In the genomic region with DNA sequence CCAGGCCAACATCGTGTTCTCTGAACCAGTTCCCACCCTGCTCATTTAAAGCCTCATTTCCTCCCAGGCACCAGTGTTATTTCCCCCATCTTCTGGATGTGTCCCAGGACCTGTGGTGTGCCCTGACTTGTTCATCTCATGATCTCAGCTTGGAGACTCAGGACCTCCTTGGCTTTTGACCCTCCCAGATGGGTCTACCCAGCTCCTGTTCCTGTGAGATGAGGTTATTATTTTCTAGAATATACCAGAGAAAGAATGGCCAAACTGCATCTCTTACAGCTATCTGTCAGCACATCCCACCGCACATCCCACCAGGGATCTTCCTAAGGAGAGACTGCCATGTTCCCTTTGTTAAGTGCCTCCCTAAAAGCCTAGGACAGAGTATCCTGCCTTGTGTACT, we compare ENCODE assay signal across 30 mouse cellular contexts. TPM values are rescaled to one million over a fixed set of nuclear protein-coding genes. Genes with fewer than 3 reads are reported as not detected.
"Had no signal": no experiment of that assay in that cellular context is flagged by ENCODE, and none has a peak within 500 bp of the region (broad histone marks: within the 10 kb centered on the region; RNA-seq: fewer than 3 reads in every experiment).

No protein-coding gene starts in this region.

- ATAC-seq: forebrain, embryonic 16.5 days; hindbrain, embryonic 16.5 days; inflammation-experienced regulatory T-cells, adult 6 months; intestine, embryonic 15.5 days; intestine, postnatal 0 days; liver, embryonic 12.5 days had no signal

- DNase-seq: gastrocnemius, adult 2 months; gastrocnemius, postnatal 10 days; gastrocnemius, postnatal 25 days; heart, adult 2 months; heart, postnatal 14 days; heart, postnatal 4 days; kidney, adult 18-20 months; kidney, postnatal 14 days had no signal

- H3K4me3 ChIP-seq: gastrocnemius, adult 2 months; heart, adult 2 months; heart, embryonic 13.5 days; heart, embryonic 15.5 days; hindbrain, embryonic 10.5 days; hindbrain, embryonic 12.5 days; intestine, embryonic 15.5 days; kidney, embryonic 15.5 days; layer of hippocampus, adult 2 months; left cerebral cortex, adult 2 months; limb, embryonic 13.5 days; limb, embryonic 15.5 days; liver, embryonic 12.5 days had no signal

- H3K9ac ChIP-seq: heart, embryonic 13.5 days; heart, embryonic 15.5 days; hindbrain, embryonic 12.5 days; hindbrain, embryonic 14.5 days; intestine, embryonic 15.5 days; kidney, embryonic 15.5 days; limb, embryonic 13.5 days; limb, embryonic 15.5 days; liver, embryonic 12.5 days; liver, embryonic 14.5 days had no signal

- H3K9me3 ChIP-seq: heart, embryonic 13.5 days; heart, embryonic 15.5 days; hindbrain, embryonic 10.5 days; hindbrain, embryonic 12.5 days; intestine, embryonic 15.5 days; kidney, embryonic 15.5 days; limb, embryonic 13.5 days; limb, embryonic 15.5 days; liver, embryonic 12.5 days had no signal

- H3K4me2 ChIP-seq: heart, embryonic 13.5 days; heart, embryonic 15.5 days; hindbrain, embryonic 12.5 days; hindbrain, embryonic 14.5 days; intestine, embryonic 15.5 days; kidney, embryonic 15.5 days; limb, embryonic 13.5 days; limb, embryonic 15.5 days; liver, embryonic 12.5 days had no signal

- H3K27me3 ChIP-seq: heart, embryonic 13.5 days; heart, embryonic 15.5 days; hindbrain, embryonic 12.5 days; intestine, embryonic 15.5 days; kidney, embryonic 15.5 days; limb, embryonic 13.5 days; limb, embryonic 15.5 days; liver, embryonic 12.5 days had no signal

- H3K27ac ChIP-seq: gastrocnemius, adult 2 months; heart, adult 2 months; heart, embryonic 15.5 days; hindbrain, embryonic 10.5 days; hindbrain, embryonic 12.5 days; hindbrain, embryonic 14.5 days; intestine, embryonic 15.5 days; kidney, embryonic 15.5 days; kidney, postnatal 0 days; layer of hippocampus, adult 2 months; left cerebral cortex, adult 2 months; limb, embryonic 13.5 days; limb, embryonic 15.5 days; liver, embryonic 12.5 days; liver, embryonic 14.5 days had no signal

- H3K36me3 ChIP-seq: heart, embryonic 13.5 days; heart, embryonic 15.5 days; hindbrain, embryonic 10.5 days; hindbrain, embryonic 12.5 days; intestine, embryonic 15.5 days; kidney, embryonic 15.5 days; limb, embryonic 13.5 days; limb, embryonic 15.5 days; liver, embryonic 12.5 days had no signal

- H3K4me1 ChIP-seq: heart, embryonic 15.5 days; hindbrain, embryonic 10.5 days; intestine, embryonic 15.5 days; liver, embryonic 12.5 days had no signal

RNA-seq across cellular contexts. Expression of gene 4930564D02Rik, which starts 22.0 kb away (rescaled TPM):
- polyA plus RNA-seq: forebrain, embryonic 16.5 days; frontal cortex, adult 2 months; heart, adult 2 months; heart, embryonic 13.5 days; heart, embryonic 15.5 days; heart, postnatal 0 days; hindbrain, embryonic 10.5 days; hindbrain, embryonic 12.5 days; hindbrain, embryonic 14.5 days; hindbrain, embryonic 16.5 days; inflammation-experienced regulatory T-cells, adult 6 months; intestine, embryonic 15.5 days; intestine, postnatal 0 days; kidney, embryonic 15.5 days; kidney, postnatal 0 days; limb, embryonic 11.5 days; limb, embryonic 13.5 days; limb, embryonic 15.5 days; liver, adult 2 months; liver, embryonic 12.5 days; liver, embryonic 14.5 days had no signal
